8 mouse cellular contexts compared by ENCODE assay signal in genomic region chr13:23752067-23752741, GRCm38 (mm10). TPM values are rescaled to one million over a fixed set of nuclear protein-coding genes. Genes with fewer than 3 reads are reported as not detected.
DNase-seq lines count a peak whose midpoint lies in the region; ATAC-seq lines count a peak whose summit lies in the region.
"Not testable (repeated sequence)": the region's sequence is repeated elsewhere in the genome, so short reads cannot be mapped to it uniquely, and the experiment has no call there.

Hist1h3b (plus strand) TSS chr13:23752267.

- peak within 1 kb of the TSS; percentile 94 for H3K27ac ChIP-seq in hindbrain, embryonic 13.5 days

- DNase-seq in Muller cell, postnatal 12 days (ENCODE audit: inconsistent ontology term), result peak; percentile 93
- peak; percentile 91 to 93 for DNase-seq in cerebellum, postnatal 10 days
- DNase-seq in frontal cortex, postnatal 10 days (ENCODE audit: low spot score in 2 of 2), result peak; percentile 82 to 90
- peak; percentile 87 to 94 for DNase-seq in layer of hippocampus, postnatal 14 days (ENCODE audit: low spot score in 2 of 2)
- peak; percentile 88 for DNase-seq in lung, postnatal 14 days
- DNase-seq in ovary, postnatal 36 days (ENCODE audit: low spot score), result peak; percentile 83
- peak; percentile 88 for DNase-seq in thymus, postnatal 25 days

- not testable (repeated sequence) for H3K36me3 ChIP-seq in hindbrain, embryonic 13.5 days

- H3K27me3 ChIP-seq in hindbrain, embryonic 13.5 days, result not testable (repeated sequence)

- ATAC-seq in hindbrain, embryonic 13.5 days (ENCODE audit: low FRiP score), result peak; percentile 66

- H3K9ac ChIP-seq in hindbrain, embryonic 13.5 days, result peak within 1 kb of the TSS; percentile 67; the same call in 1 of the 2 replicates

- H3K4me1 ChIP-seq in hindbrain, embryonic 13.5 days (replicated peaks), result peaks cover 14% of the 10 kb centered on the region

- H3K9me3 ChIP-seq in hindbrain, embryonic 13.5 days, result not testable (repeated sequence)

- H3K4me2 ChIP-seq in hindbrain, embryonic 13.5 days, result peak within 1 kb of the TSS; percentile 69

- peak within 1 kb of the TSS; percentile 44 for H3K4me3 ChIP-seq in hindbrain, embryonic 13.5 days

- 2% methylated on average over 18 of the region's 47 CpGs for WGBS in hindbrain, embryonic 13.5 days

RNA-seq across cellular contexts. Expression of gene Hist1h3b, which starts in this region (rescaled TPM):
- 4.2 and 4.4 TPM in 2 replicates for polyA plus RNA-seq in hindbrain, embryonic 13.5 days (2015; fragmentation: Nextera tagmentation; extraction: Ambion mirVana)
- 10 to 100 TPM; 26.7 to 45.4 TPM for total RNA-seq in layer of hippocampus, postnatal 14 days (2021)

Comparison
In these comparisons a context has a peak if more than half of its experiments do, and no peak if none do; other contexts are left out.
1. Peak in every context shown above with its lines: DNase-seq, ATAC-seq, H3K4me3 ChIP-seq and H3K27ac ChIP-seq.